Mouse (Mus musculus) urinary bladder, postnatal 36 days (tissue): Measurements from ENCODE around the gene Pip4k2b.
"Not testable (repeated sequence)": the region's sequence is repeated elsewhere in the genome, so short reads cannot be mapped to it uniquely, and the experiment has no call there.

Experiments used
- DNase-seq, 2 experiments: peaks; one replicate each; pipeline ENCODE4 v3.0.0; 2022; ENCODE audit warnings: low spot score in 2 of 2, mixed read lengths in 1 of 2

The Pip4k2b gene

GRCm38 (mm10) chr11:97753277-97753676 lies 8.8 kb upstream of the Pip4k2b start:
- no peak for DNase-seq

DNA sequence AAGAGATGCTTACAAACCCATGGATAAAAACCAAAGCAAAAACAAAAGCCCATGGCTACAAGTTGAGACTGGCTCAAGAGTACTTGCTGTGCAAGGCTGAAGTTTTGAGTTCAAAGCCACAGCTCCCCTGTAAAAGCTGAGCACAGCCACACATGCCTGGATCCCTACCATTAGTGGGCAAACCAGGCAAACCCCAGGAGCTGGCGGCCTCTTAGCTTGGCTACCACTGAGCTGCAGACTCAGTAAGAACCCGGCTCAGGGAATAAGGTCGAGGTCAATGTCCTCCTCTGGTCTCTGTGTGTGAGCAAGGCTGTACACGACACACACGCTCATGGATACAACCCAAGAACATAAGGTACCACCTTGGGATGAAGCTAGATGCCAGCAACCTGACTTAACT lies 4.0 kb upstream of the Pip4k2b start:
- no peak for DNase-seq

DNA sequence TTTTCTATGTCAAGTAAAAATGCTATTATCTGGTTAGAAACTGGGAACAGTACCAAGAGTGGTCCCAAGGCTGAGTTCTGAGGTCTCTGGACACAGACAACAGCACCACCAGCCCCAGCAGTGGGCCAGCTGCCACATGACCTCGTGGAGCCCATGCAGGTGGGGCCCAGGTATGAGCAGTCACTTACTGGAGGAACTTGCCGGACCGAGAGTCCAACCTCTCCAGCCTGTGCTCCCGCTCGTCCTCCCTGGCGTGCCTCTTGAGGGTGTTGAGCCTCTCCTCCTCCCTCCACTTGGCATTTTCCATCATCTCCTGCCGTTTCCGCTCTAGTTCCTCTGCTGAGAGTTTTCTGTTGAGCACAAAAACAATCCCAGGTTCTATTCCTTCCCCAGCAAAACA lies 3.3 kb upstream of the Pip4k2b start:
- DNase-seq, result no peak

GRCm38 (mm10) chr11:97745331-97745721 lies 822 bp upstream of the Pip4k2b start:
- no peak for DNase-seq

DNA sequence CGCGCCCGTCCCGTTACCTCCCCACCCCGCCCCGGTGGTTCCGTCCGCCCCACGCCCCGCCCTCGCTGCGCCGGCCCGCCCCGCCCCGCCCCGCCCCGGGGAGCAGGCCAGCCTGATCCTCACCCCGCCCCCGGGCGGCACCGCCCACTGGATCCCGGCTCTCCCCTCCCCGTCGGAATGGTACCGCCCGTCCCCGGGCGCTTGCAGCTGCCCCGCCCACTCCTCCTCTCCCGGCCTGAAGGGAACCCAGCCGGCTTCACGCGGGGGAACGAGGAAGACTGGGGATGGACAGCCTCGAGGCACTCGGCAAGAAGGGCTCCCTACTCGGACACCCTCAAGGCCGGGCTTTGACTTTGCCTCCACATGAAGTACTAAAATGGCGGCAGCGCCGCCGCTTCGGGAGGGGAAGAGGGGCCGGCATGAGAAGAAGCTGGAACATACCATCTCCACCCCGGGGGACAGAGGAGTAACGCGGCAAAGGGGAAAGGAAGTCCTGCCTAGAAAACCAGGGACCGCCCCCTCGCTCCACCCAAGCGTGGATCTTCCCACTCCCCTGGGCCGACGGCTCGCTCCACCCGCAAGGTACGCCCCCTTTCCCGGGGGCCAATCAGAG lies 320 bp upstream of the Pip4k2b start:
- DNase-seq, result peak; percentile 98 to 99

DNA sequence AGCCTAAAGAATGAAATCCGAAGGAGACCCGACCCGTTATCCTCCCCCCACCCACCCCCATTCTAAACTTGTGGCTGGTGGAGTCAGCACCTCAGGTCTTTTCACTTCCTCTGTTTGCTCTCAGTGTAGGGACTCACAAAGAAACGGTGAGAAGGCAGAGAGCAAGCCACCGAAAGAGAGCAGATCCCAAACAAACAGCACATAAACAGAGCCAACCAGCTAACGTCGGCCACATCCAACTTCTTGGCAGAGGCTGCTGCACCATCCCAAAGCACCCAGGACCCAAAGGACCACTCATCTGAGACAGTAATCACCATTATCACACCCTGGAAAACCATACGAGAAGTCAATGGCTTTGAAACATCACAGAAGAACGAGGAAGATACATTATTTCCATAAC lies 1.1 kb downstream of the Pip4k2b start:
- DNase-seq, result no peak

DNA sequence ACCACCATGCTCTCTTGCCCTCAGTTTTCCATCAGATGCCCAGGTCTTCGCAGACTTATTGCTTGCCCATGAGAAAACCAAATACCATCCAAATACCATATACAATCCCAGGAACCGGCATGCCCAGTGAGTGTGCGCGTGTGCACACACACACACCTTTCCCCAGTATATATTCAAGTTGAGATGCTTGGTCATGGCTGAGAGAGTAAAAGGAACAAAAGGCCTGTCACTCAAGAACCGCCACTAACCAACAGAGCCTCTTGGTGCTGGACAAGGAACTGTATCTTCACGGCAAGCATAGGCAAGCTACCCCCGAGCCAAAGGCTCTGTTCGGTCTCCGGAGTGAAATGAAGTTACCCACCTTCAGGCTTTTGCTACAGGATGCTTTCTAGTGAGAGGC lies 1.9 kb downstream of the Pip4k2b start:
- no peak for DNase-seq

- no peak for DNase-seq
These were observed 2.3 kb downstream of the Pip4k2b start for GRCm38 (mm10) chr11:97742157-97742556.

DNA sequence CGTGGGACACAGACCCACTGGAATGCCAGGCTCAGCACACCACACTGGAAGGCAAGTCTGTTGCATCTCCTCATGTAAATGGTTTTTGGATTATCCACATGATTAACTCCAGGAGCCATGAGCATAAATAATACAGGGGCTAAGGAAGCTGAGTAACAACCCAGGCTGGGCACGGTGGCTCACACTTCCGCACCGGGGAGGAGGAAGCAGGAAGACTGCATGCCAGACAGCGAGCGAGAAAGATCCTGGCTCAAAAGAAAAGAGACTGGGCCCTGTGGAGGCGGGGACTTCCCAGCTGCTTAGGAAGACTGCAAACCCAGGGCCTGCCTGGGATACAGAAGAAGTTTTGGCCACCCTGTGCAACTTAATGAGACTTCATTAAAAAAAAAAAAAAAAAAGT lies 4.3 kb downstream of the Pip4k2b start:
- DNase-seq, result peak in 1 of 2 experiments; percentile 35

DNA sequence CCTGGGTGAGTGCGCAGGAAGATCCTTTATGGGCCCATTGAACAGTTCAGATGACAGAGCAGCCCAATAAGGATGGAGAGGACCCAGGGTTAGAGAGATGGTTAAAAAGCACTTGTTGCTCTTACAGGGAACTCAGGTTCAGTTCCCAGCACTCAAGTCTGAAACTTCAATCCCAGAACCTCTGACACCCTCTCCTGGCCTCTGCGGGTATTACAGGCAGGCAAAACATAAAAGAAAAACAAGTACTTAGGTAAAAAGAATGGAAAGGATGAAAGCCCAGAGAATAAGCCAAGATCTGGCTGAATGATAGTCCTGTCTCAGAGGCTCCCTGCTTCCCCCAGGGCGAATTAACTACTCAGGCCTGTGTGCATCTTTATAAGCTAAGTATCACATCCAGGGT lies 5.3 kb downstream of the Pip4k2b start:
- DNase-seq, result no peak

- DNase-seq, result no peak
These were observed 5.8 kb downstream of the Pip4k2b start for GRCm38 (mm10) chr11:97738703-97739102.

DNA sequence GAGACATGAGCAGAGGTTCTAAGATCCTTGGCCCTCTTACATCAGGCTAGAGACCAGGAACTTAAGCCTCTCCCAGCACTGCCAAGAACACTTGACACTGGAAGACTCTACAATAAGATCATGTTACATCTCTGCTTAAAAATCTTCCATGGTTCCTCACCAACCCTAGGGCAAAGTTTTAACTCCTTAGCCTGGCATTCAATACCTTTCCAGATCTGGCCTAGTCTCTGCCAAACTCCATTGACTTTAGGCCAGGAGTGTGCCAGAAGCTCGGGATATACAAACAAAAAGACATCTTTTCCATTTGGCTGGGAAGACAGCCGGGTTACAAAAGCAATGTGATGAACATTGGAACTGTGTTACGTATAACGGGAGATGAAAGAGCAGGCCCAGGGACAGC lies 6.9 kb downstream of the Pip4k2b start:
- no peak for DNase-seq

GRCm38 (mm10) chr11:97736645-97737044 lies 7.9 kb downstream of the Pip4k2b start:
- no peak for DNase-seq

DNA sequence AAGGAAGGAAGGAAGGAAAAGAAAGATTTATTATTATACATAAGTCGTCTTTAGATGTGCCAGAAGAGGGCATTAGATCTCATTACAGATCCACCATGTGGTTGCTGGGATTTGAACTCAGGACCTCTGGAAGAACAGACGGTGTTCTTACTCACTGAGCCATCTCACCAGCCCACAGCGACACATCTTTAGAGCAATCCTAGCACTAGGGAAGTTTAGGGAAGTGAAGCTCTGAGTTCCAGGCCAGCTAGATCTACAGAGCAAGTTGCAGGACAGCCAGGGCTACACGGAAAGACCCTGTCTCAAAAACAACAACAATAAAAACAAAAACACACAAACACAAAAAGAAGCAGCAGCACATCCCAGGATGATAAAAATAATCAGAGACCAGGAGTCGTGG lies 9.7 kb downstream of the Pip4k2b start:
- DNase-seq, result not testable (repeated sequence)

DNA sequence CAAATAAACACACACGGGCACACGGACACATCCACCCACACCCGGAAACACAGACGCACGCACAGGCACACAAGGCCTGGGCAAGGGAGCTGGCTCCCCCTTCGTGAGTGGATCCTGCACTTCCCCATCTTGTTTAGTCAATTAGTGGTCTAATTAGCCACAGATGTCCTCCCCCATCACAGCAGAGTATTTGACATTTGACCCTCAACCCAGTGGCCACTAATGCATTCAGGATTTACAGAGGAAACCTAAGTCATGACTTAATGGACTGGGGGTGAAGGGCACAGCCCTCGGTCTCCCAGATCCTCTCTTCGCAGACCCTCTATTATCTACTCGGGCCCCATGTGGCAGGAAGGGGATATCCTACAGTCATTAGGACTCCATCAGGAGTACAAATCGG lies 10.8 kb downstream of the Pip4k2b start:
- DNase-seq, result no peak

GRCm38 (mm10) chr11:97728730-97729129 lies 15.8 kb downstream of the Pip4k2b start:
- DNase-seq, result no peak

- DNase-seq, result no peak
These were observed 16.2 kb downstream of the Pip4k2b start for GRCm38 (mm10) chr11:97728311-97728710.

GRCm38 (mm10) chr11:97723709-97724108 lies 20.8 kb downstream of the Pip4k2b start:
- no peak for DNase-seq

DNA sequence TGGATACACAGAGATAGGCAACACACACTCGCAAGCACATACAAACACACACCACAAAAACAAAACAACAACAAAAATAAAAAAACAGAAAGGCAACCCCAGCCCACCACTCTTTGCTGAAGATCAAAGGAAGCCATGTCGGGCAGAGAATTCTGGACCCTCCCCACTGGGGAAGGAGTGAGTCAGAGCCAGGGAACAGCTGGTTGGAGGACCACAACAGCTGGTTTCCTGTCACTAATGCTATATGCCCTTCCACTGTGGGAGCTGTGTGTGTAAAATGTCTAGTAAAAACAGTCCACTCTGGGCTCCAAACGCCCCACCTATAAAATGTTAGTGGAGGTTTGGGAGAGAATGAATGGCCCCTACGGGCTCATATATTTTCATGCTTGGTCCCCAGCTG lies 23.2 kb downstream of the Pip4k2b start:
- DNase-seq, result no peak

- no peak for DNase-seq
These were observed 25.5 kb downstream of the Pip4k2b start for GRCm38 (mm10) chr11:97719041-97719440.

DNA sequence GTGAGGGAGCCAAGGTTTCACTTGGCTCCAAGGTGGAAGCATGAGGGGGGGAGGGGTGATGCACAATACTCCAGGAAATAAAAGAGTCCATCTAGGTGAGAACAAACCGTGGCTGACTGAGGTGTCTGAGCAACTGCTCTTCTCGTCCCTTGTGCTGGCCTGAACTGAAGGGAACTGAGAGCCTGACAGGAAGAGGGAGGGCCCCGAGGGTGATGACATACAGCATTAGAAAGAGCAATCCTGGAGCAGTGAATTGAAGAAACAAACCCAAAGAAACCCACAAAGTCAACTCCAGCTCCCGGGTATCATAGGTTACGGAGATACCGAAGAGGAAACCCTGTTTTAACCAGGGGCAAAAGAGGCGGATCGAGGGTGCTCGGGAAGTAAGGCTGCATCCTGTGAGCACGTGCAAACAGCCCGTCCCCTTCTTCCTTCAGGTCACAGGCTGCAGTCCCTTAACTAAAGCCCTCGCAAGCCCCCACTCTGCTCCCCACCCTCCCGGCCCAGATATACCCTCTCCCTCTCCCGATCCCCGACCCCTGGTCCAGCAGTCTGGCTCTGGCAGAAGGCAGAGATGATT lies 26.1 kb downstream of the Pip4k2b start:
- DNase-seq, result no peak

GRCm38 (mm10) chr11:97717369-97718280 lies 26.9 kb downstream of the Pip4k2b start:
- no peak for DNase-seq

GRCm38 (mm10) chr11:97716021-97716420 lies 28.5 kb downstream of the Pip4k2b start:
- no peak for DNase-seq
